Mouse (Mus musculus): ENCODE results near the gene Adamts12. TPM values are rescaled to one million over a fixed set of nuclear protein-coding genes. Genes with fewer than 3 reads are reported as not detected.

The Adamts12 gene
- total and polyA plus RNA-seq, 2 experiments from 2014 or later = 0.58 to 5.4 TPM

GRCm38 (mm10) chr15:11118371-11118770 lies 53.8 kb downstream of the Adamts12 start:
- Histone ChIP-seq H3K9me3 (ENCODE audit: low read length) (no peaks in the 10 kb centered on the region), H3K27ac (ENCODE audit: low read depth, low read length) (no peak overlapping the region), H3K4me1 (ENCODE audit: insufficient read depth) (no peaks in the 10 kb centered on the region), H3K4me2 (ENCODE audit: low read depth) (no peak overlapping the region), H3K4me3 (ENCODE audit: low read depth, low read length) (no peak overlapping the region), H3K9ac (no peak overlapping the region), H3K27me3 (ENCODE audit: insufficient read depth, low read length) (no peaks in the 10 kb centered on the region), H3K36me3 (ENCODE audit: insufficient read depth) (no peaks in the 10 kb centered on the region)
- ATAC-seq (no peak), DNase-seq (no peak)
- TF ChIP-seq CTCF (IDR thresholded peaks at IDR 0.05; ENCODE audit: low read depth) = no peak

DNA sequence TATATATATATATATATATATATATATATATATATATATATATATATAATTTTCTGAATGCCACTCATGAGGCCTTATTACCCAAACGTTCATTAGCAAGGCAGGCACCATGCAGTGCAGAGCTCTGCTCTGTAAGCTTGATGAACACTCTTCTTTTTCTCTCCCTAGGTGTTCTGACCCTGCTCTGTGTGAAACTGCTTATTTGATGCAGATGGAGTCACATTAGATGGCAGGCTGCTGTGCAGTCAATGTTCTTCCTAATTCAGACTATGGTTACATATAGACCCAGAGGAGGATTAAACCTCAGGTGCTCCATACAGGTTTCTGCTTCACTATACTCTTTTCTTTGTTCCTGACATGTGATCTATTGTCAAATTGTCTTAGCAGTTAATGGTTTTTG lies 57.1 kb downstream of the Adamts12 start:
- Histone ChIP-seq H3K27ac (ENCODE audit: low read depth, low read length) (no peak overlapping the region), H3K9me3 (ENCODE audit: low read length) (no peaks in the 10 kb centered on the region), H3K4me3 (ENCODE audit: low read depth, low read length) (no peak overlapping the region), H3K36me3 (ENCODE audit: insufficient read depth) (no peaks in the 10 kb centered on the region), H3K4me2 (ENCODE audit: low read depth) (no peak overlapping the region), H3K27me3 (ENCODE audit: insufficient read depth, low read length) (no peaks in the 10 kb centered on the region), H3K9ac (no peak overlapping the region), H3K4me1 (ENCODE audit: insufficient read depth) (no peaks in the 10 kb centered on the region)
- no peak for TF ChIP-seq CTCF (IDR thresholded peaks at IDR 0.05; ENCODE audit: low read depth)
- 24% methylated on average over 1 of the region's 1 CpGs for WGBS
- ATAC-seq (peak; percentile 38; the same call in 1 of the 2 replicates), DNase-seq (no peak)

GRCm38 (mm10) chr15:11125361-11125760 lies 60.8 kb downstream of the Adamts12 start:
- Histone ChIP-seq H3K9me3 (ENCODE audit: low read length) (no peaks in the 10 kb centered on the region), H3K36me3 (ENCODE audit: insufficient read depth) (no peaks in the 10 kb centered on the region), H3K27ac (ENCODE audit: low read depth, low read length) (no peak overlapping the region), H3K4me1 (ENCODE audit: insufficient read depth) (no peaks in the 10 kb centered on the region), H3K9ac (no peak overlapping the region), H3K4me2 (ENCODE audit: low read depth) (no peak overlapping the region), H3K4me3 (ENCODE audit: low read depth, low read length) (no peak overlapping the region), H3K27me3 (ENCODE audit: insufficient read depth, low read length) (no peaks in the 10 kb centered on the region)
- ATAC-seq (no peak), DNase-seq (no peak)
- no peak for TF ChIP-seq CTCF (IDR thresholded peaks at IDR 0.05; ENCODE audit: low read depth)

DNA sequence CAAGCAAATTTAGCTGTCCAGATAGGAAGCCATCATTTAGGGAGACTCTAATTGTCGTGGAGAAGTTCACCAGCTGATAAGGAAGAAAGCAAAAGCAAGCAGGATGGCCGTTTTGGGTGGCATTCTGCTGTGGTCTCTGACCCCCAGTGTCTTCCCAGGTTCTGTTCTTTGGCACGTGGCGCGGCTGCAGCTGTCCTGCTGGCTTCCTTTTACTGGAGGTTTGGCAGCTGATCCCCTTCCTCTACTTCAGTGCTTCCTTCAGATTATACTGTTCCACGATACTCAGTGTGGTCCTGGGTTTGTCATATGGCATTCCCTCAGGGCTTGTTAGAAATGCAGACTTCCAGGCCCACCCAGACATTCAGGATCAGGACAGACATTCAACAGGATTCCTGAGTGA lies 63.9 kb downstream of the Adamts12 start:
- H3K9ac ChIP-seq = no peak overlapping the region
- no peak overlapping the region for H3K4me2 ChIP-seq (ENCODE audit: low read depth)
- H3K4me3 ChIP-seq (ENCODE audit: low read depth, low read length) = no peak overlapping the region
- H3K27me3 ChIP-seq (ENCODE audit: insufficient read depth, low read length) = no peaks in the 10 kb centered on the region
- H3K36me3 ChIP-seq (ENCODE audit: insufficient read depth) = no peaks in the 10 kb centered on the region
- H3K4me1 ChIP-seq (ENCODE audit: insufficient read depth) = no peaks in the 10 kb centered on the region
- TF ChIP-seq CTCF (IDR thresholded peaks at IDR 0.05; ENCODE audit: low read depth) = no peak
- no peaks in the 10 kb centered on the region for H3K9me3 ChIP-seq (ENCODE audit: low read length)
- ATAC-seq (no peak), DNase-seq (no peak)
- 73% methylated on average over 6 of the region's 6 CpGs for WGBS
- H3K27ac ChIP-seq (ENCODE audit: low read depth, low read length) = no peak overlapping the region

GRCm38 (mm10) chr15:11132586-11133558 lies 68.3 kb downstream of the Adamts12 start:
- Histone ChIP-seq H3K9me3 (ENCODE audit: low read length) (no peaks in the 10 kb centered on the region), H3K4me3 (ENCODE audit: low read depth, low read length) (no peak overlapping the region), H3K4me1 (ENCODE audit: insufficient read depth) (no peaks in the 10 kb centered on the region), H3K36me3 (ENCODE audit: insufficient read depth) (no peaks in the 10 kb centered on the region), H3K9ac (no peak overlapping the region), H3K27me3 (ENCODE audit: insufficient read depth, low read length) (no peaks in the 10 kb centered on the region), H3K4me2 (ENCODE audit: low read depth) (no peak overlapping the region), H3K27ac (ENCODE audit: low read depth, low read length) (no peak overlapping the region)
- WGBS = 89% methylated on average over 5 of the region's 5 CpGs
- no peak for TF ChIP-seq CTCF (IDR thresholded peaks at IDR 0.05; ENCODE audit: low read depth)
- DNase-seq (no peak), ATAC-seq (peak; percentile 70; the same call in 1 of the 2 replicates)

- Histone ChIP-seq H3K27me3 (ENCODE audit: insufficient read depth, low read length) (no peaks in the 10 kb centered on the region), H3K4me3 (ENCODE audit: low read depth, low read length) (no peak overlapping the region), H3K27ac (ENCODE audit: low read depth, low read length) (no peak overlapping the region), H3K9me3 (ENCODE audit: low read length) (no peaks in the 10 kb centered on the region), H3K36me3 (ENCODE audit: insufficient read depth) (no peaks in the 10 kb centered on the region), H3K4me2 (ENCODE audit: low read depth) (no peak overlapping the region), H3K4me1 (ENCODE audit: insufficient read depth) (no peaks in the 10 kb centered on the region), H3K9ac (no peak overlapping the region)
- ATAC-seq (no peak), DNase-seq (no peak)
- TF ChIP-seq CTCF (IDR thresholded peaks at IDR 0.05; ENCODE audit: low read depth) = no peak
- 62% methylated on average over 3 of the region's 3 CpGs for WGBS
Observed at GRCm38 (mm10) chr15:11145581-11145980, 81.0 kb downstream of the Adamts12 start.

DNA sequence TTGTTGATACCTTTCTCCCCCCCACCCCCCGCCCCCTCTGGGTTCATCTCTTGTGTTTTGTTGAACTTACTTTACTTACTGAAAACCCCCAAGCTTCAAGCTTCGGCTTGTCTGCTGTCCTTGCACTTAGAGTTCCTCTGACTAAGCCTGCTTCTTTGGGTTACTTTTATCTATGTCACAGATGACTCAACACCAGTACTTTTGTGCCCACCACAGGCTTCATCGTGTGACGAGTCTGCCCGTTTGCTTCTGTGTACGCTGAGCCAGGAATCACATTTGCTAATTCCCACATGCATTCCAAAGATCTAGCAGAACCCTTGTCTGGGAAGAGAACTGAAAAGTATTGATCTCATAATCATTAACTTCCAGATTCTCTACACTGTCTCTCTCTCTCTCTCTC lies 94.8 kb downstream of the Adamts12 start:
- DNase-seq (no peak), ATAC-seq (no peak)
- no peak overlapping the region for H3K9ac ChIP-seq
- WGBS = 79% methylated on average over 6 of the region's 6 CpGs
- H3K9me3 ChIP-seq (ENCODE audit: low read length) = no peaks in the 10 kb centered on the region
- no peaks in the 10 kb centered on the region for H3K4me1 ChIP-seq (ENCODE audit: insufficient read depth)
- no peaks in the 10 kb centered on the region for H3K36me3 ChIP-seq (ENCODE audit: insufficient read depth)
- no peak overlapping the region for H3K27ac ChIP-seq (ENCODE audit: low read depth, low read length)
- no peak for TF ChIP-seq CTCF (IDR thresholded peaks at IDR 0.05; ENCODE audit: low read depth)
- no peaks in the 10 kb centered on the region for H3K27me3 ChIP-seq (ENCODE audit: insufficient read depth, low read length)
- no peak overlapping the region for H3K4me2 ChIP-seq (ENCODE audit: low read depth)
- H3K4me3 ChIP-seq (ENCODE audit: low read depth, low read length) = no peak overlapping the region
